Mouse (Mus musculus): Measurements from ENCODE around the gene Gm14743.

GRCm38 (mm10) chrX:78202829-78203228, 42.9 kb downstream of the Gm14743 start:
- TF ChIP-seq CTCF (IDR thresholded peaks at IDR 0.05; ENCODE audit: extremely low read depth, insufficient read depth, insufficient read length, insufficient replicate concordance): no peak
- no peak for TF ChIP-seq POLR2A (IDR thresholded peaks at IDR 0.05; ENCODE audit: low read depth, low read length)
